Mouse (Mus musculus) intestine, embryonic 16.5 days (tissue): Measurements from ENCODE around the gene Iscu. TPM values are rescaled to one million over a fixed set of nuclear protein-coding genes. Genes with fewer than 3 reads are reported as not detected.
A peak's percentile ranks its signal among the peaks of the same experiment; 100 is the strongest.

Experiments used
- ATAC-seq: fragments of 200-750 bp; cut with Nextera tagmentation; 2 replicates; pipeline ENCODE4 v1.8.0; 2017; ENCODE audit warnings: moderate TSS enrichment, moderate library complexity
- H3K27ac ChIP-seq: fragments of 300-500 bp; sonication (generic); 2 replicates; pipeline ENCODE4 v1.5.1; 2014; ENCODE audit warnings: mild to moderate bottlenecking, low read length
- H3K27me3 ChIP-seq: fragments of 300-500 bp; sonication (generic); replicated peaks from 2 replicates; pipeline ENCODE4 v1.6.1; 2014; ENCODE audit warnings: low read length, control low read depth, mixed read lengths; ENCODE audit not compliant: control insufficient read depth, insufficient read depth
- H3K36me3 ChIP-seq: fragments of 300-500 bp; sonication (generic); 2 replicates; pipeline ENCODE4 v1.6.1; 2014; ENCODE audit warnings: low read length, control low read depth; ENCODE audit not compliant: control insufficient read depth, insufficient read depth
- H3K4me1 ChIP-seq: fragments of 300-500 bp; sonication (generic); 2 replicates; pipeline ENCODE4 v1.6.1; 2014; ENCODE audit warnings: low read length, control low read depth, mixed read lengths; ENCODE audit not compliant: control insufficient read depth, insufficient read depth
- H3K4me2 ChIP-seq: fragments of 300-500 bp; sonication (generic); 2 replicates; pipeline ENCODE4 v1.6.1; 2014; ENCODE audit warnings: low read depth, low read length, control low read depth
- H3K4me3 ChIP-seq: fragments of 300-500 bp; sonication (generic); 2 replicates; pipeline ENCODE4 v1.5.1; 2014; ENCODE audit warnings: mild to moderate bottlenecking, low read length
- H3K9ac ChIP-seq: fragments of 300-500 bp; sonication (generic); 2 replicates; pipeline ENCODE4 v1.6.1; 2014; ENCODE audit warnings: low read depth, low read length
- H3K9me3 ChIP-seq: fragments of 300-500 bp; sonication (generic); 2 replicates; pipeline ENCODE4 v1.6.1; 2016; ENCODE audit warnings: low read length, control low read depth; ENCODE audit not compliant: control insufficient read depth
- WGBS: fragments of 180-500 bp; shearing (Covaris S2); extraction: QIAGEN DNeasy Blood & Tissue Kit; methylation state at CpG from one replicate; pipeline ENCODE4 v1.1.7; 2014; 5-methylcytosine and 5-hydroxymethylcytosine counted together
- polyA plus RNA-seq: library from polyadenylated mRNA; unstranded; fragments of >200 nt; fragmentation: Nextera tagmentation; extraction: Ambion mirVana; gene quantifications from 2 replicates; pipeline ENCODE4 v1.2.1, GENCODE M21; 2015

The Iscu gene
- polyA plus RNA-seq, 1 experiment from 2014 or later, result 114 TPM

GRCm38 (mm10) chr5:113791197-113792095 is 18.9 kb downstream of the Iscu start:
- 69% methylated on average over 16 of the region's 16 CpGs for WGBS
- H3K36me3 ChIP-seq, result no peaks in the 10 kb centered on the region

GRCm38 (mm10) chr5:113796401-113797148 is 24.0 kb downstream of the Iscu start:
- Histone ChIP-seq H3K9me3 (no peaks in the 10 kb centered on the region), H3K4me2 (peak overlapping the region; percentile 55), H3K27me3 (no peaks in the 10 kb centered on the region), H3K36me3 (no peaks in the 10 kb centered on the region), H3K27ac (peak overlapping the region; percentile 61), H3K9ac (peak overlapping the region; percentile 61), H3K4me1 (peaks cover 28% of the 10 kb centered on the region), H3K4me3 (peak overlapping the region; percentile 52)
- 8% methylated on average over 13 of the region's 13 CpGs for WGBS
- peak; percentile 12; the same call in 1 of the 2 replicates for ATAC-seq

More at GRCm38 (mm10) chr5:113791197-113792095, 18.9 kb downstream of the Iscu start:
- no peak overlapping the region for H3K27ac ChIP-seq
- H3K4me2 ChIP-seq, result no peak overlapping the region
- H3K4me1 ChIP-seq, result peaks cover 25% of the 10 kb centered on the region
- no peak overlapping the region for H3K4me3 ChIP-seq
- no peak overlapping the region for H3K9ac ChIP-seq
- H3K9me3 ChIP-seq, result no peaks in the 10 kb centered on the region
- ATAC-seq, result peak; percentile 66
- no peaks in the 10 kb centered on the region for H3K27me3 ChIP-seq

DNA sequence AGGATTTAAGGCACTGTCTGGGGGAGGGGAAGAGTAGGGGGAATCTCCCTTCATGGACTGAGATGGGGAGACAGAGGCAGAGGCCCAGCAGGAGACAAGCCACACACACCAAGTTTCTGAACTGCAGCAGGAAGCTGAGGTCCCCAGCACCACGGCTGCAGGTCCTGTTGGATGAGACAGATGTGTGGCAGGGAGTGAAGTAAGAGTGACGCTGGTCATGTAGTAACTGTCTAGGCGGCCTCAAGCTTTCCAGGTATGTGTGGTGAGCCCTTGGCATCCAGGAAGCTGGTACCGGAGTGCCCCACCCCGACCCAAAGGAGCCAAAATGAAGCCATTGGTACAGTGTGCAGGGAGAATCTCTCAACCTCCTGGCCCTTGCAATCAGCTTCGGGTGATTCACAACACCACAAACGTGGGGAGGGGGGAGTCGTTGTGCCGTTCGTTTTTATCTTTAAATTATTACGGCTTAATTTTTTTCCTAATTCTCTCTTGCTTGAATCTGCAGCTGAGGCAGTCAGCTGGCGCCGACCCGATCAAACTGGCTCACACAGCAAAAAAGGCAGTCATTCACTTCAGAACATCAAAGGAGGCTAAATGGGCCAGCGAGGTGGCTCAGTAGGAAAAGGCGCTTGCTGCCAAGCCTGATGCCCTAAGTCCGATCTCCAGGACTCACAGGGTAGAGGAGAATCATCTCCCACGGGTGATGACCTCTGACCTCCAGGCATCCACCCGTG is 24.8 kb downstream of the Iscu start:
- H3K9ac ChIP-seq, result peak overlapping the region; percentile 61
- no peaks in the 10 kb centered on the region for H3K36me3 ChIP-seq
- peak overlapping the region; percentile 55 for H3K4me2 ChIP-seq
- H3K9me3 ChIP-seq, result no peaks in the 10 kb centered on the region
- H3K27ac ChIP-seq, result peak overlapping the region; percentile 61
- peak overlapping the region; percentile 52 for H3K4me3 ChIP-seq
- peaks cover 26% of the 10 kb centered on the region for H3K4me1 ChIP-seq
- 20% methylated on average over 19 of the region's 19 CpGs for WGBS
- no peak for ATAC-seq
- no peaks in the 10 kb centered on the region for H3K27me3 ChIP-seq

GRCm38 (mm10) chr5:113798525-113798924 is 26.0 kb downstream of the Iscu start:
- no peak for ATAC-seq

DNA sequence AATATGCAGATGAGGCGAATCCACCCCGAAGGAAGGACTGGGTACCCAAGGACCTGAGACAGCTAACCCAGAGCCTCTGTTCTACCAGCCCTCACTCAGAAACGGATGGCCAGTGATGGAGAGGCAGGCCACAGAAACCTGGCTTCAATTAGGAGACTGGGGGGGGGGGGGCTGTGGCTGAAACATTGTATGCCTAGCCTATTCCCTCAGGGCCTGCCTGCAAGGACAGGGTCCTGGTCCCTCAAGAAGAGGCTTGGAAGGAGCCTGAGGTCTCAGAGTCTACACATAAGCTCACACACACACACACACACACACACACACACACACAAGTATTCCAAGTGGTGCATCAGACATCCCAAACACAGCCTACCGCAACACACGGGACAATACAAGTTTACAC is 27.1 kb downstream of the Iscu start:
- Histone ChIP-seq H3K27me3 (no peaks in the 10 kb centered on the region), H3K4me1 (peaks cover 31% of the 10 kb centered on the region), H3K36me3 (no peaks in the 10 kb centered on the region), H3K9me3 (no peaks in the 10 kb centered on the region), H3K4me2 (peak overlapping the region; percentile 55), H3K4me3 (peak overlapping the region; percentile 52), H3K9ac (peak overlapping the region; percentile 65), H3K27ac (peak overlapping the region; percentile 82)
- no peak for ATAC-seq
- 39% methylated on average over 5 of the region's 5 CpGs for WGBS

More at GRCm38 (mm10) chr5:113798525-113798924, 26.0 kb downstream of the Iscu start:
- Histone ChIP-seq H3K4me1 (peaks cover 26% of the 10 kb centered on the region), H3K4me2 (peak overlapping the region; percentile 55), H3K4me3 (peak overlapping the region; percentile 52; the same call in 1 of the 2 replicates), H3K36me3 (no peaks in the 10 kb centered on the region), H3K27me3 (no peaks in the 10 kb centered on the region), H3K9ac (peak overlapping the region; percentile 65), H3K9me3 (no peaks in the 10 kb centered on the region), H3K27ac (no peak overlapping the region)
- 67% methylated on average over 9 of the region's 9 CpGs for WGBS

DNA sequence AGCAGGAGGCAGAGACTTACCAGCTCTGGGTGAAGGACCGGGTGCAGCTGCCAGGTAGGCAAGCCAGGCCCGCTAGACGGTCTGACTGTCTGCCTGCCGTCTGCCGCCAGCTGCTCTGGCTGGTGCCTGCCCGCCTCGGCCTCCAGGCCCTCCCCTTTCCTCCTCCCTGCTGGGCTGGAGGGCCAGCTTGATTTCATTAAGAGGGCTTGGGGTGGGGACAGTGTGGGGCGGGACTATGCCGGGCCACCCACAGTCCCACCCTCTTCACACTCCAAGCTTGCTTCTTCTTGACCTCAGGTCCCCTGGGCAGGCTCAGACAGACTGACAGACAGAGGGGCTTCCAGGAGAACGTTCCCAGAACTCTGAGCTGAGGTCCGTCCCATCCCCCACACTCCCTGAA is 27.7 kb downstream of the Iscu start, which contains the start of gene Tmem119:
Gene Tmem119 (minus strand): TSS at position 237 of the 400 bp plus-strand sequence.
- peak; percentile 89 for ATAC-seq
- no peaks in the 10 kb centered on the region for H3K27me3 ChIP-seq
- under 1% methylated on average over 11 of the region's 11 CpGs for WGBS

GRCm38 (mm10) chr5:113804395-113804966 is 31.9 kb downstream of the Iscu start:
- H3K9me3 ChIP-seq, result no peaks in the 10 kb centered on the region
- no peak overlapping the region for H3K4me3 ChIP-seq
- no peaks in the 10 kb centered on the region for H3K36me3 ChIP-seq
- no peaks in the 10 kb centered on the region for H3K27me3 ChIP-seq
- H3K4me2 ChIP-seq, result no peak overlapping the region
- H3K27ac ChIP-seq, result no peak overlapping the region
- H3K4me1 ChIP-seq, result peaks cover 24% of the 10 kb centered on the region
- no peak for ATAC-seq
- 58% methylated on average over 7 of the region's 7 CpGs for WGBS
- H3K9ac ChIP-seq, result no peak overlapping the region

More for the DNA sequence above, 27.7 kb downstream of the Iscu start, which contains the start of gene Tmem119:
- Histone ChIP-seq H3K4me3 (peak within 1 kb of the TSS; percentile 52), H3K27ac (peak within 1 kb of the TSS; percentile 82), H3K4me1 (peaks cover 31% of the 10 kb centered on the region), H3K36me3 (no peaks in the 10 kb centered on the region), H3K9ac (peak within 1 kb of the TSS; percentile 65), H3K4me2 (peak within 1 kb of the TSS; percentile 55), H3K9me3 (no peaks in the 10 kb centered on the region)

DNA sequence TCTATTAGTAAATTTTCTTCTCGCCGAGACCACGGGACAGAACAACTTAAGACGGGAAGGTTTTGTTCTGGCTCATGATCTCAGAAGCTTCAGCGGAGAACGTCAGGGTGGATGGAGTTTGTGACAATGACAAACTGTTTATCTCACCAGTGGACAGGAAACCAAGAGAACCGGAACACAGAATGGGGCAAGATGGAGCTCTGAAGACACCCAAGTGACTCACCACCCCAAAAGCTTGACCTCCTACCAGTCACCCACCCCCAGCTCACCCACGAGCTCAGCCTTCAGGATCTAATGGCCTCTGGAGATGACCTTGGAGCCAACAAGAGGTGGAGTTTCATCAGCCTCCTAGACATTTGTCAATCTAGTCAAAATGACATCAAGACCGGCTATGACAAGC is 32.8 kb downstream of the Iscu start:
- Histone ChIP-seq H3K4me2 (no peak overlapping the region), H3K36me3 (no peaks in the 10 kb centered on the region), H3K27ac (no peak overlapping the region), H3K9me3 (no peaks in the 10 kb centered on the region), H3K4me3 (no peak overlapping the region), H3K27me3 (no peaks in the 10 kb centered on the region), H3K4me1 (peaks cover 20% of the 10 kb centered on the region), H3K9ac (no peak overlapping the region)
- 80% methylated on average over 9 of the region's 9 CpGs for WGBS
- no peak for ATAC-seq
